Mouse (Mus musculus): ENCODE results near the gene Rasl11a.
"Not testable (repeated sequence)": the region's sequence is repeated elsewhere in the genome, so short reads cannot be mapped to it uniquely, and the experiment has no call there.

Gene Rasl11a

DNA sequence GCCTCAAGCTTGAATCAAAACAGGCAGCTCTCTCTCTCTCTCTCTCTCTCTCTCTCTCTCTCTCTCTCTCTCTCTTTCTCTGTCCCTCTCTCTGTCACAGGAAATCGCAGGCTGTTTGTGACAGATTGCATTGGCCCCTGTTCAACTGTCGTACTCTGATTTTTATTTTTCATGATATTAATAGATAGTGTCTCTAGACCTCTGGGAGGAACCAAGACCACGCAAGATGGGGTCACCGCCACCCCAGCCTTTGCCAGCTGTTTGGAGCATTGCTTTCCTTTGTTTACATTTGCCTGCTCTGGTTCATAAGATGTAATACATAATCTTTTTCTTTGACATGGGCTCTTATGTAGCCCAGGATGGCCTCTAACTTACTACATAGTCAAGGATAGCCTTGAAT is 2.9 kb upstream of the Rasl11a start:
- DNase-seq (ENCODE audit: extremely low spot score), result no peak

DNA sequence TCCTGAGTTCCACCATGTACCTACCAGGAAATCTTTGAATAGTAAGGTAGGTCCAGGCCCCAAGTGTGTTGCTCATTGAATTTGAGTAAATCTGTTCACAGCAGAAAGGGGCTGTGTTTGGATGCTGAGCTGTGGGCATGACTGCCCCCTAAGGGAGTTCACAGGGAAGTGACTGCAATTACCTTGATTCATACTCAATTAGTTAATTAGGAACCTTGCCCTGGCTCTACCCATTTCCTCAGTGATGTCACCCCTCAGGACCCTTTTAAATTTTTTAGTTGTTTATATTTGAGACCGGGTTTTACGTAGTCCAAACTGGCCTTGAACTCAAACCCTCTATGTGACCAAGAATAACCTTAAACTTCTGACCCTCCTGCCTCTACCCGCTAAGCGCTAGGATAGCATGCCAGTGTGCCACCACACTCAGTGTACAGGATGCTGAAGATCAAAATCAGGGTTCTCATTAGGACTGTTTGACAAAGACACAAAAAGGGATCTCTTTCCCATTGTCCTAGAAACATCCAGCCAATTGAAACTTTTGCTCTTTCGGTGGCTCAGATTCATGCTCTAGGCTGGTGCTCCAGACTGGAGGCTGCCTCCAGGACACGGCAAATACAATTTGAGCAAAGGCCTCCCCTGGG is 450 bp upstream of the Rasl11a start:
- no peak for DNase-seq (ENCODE audit: extremely low spot score)

- no peak for DNase-seq (ENCODE audit: extremely low spot score)
Measured at GRCm38 (mm10) chr5:146846489-146846888, 1.6 kb downstream of the Rasl11a start.

GRCm38 (mm10) chr5:146848936-146849582 is 4.2 kb downstream of the Rasl11a start:
- DNase-seq (ENCODE audit: extremely low spot score), result no peak

GRCm38 (mm10) chr5:146856106-146856505 is 11.2 kb downstream of the Rasl11a start:
- no peak for DNase-seq (ENCODE audit: extremely low spot score)

- no peak for DNase-seq (ENCODE audit: extremely low spot score)
Measured at GRCm38 (mm10) chr5:146857620-146858019, 12.7 kb downstream of the Rasl11a start.

DNA sequence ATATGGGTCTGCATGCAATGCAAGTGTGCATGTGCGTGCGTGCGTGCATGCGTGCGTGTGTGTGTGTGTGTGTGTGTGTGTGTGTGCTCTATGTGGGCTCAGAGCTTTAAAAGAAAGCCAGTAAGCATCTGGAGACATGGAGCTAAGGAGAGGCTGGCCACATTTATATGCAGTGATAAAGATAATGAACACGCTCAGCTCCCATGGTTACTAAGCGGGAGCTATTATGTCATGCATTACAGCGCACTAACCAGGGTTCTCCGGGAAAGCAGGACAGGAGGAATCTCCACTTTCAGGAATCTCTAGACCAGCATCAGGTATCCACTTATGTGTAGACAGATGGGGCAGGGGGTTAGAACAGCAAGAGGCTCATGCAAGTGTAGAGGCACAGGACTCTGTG is 13.9 kb downstream of the Rasl11a start:
- DNase-seq (ENCODE audit: extremely low spot score), result no peak

DNA sequence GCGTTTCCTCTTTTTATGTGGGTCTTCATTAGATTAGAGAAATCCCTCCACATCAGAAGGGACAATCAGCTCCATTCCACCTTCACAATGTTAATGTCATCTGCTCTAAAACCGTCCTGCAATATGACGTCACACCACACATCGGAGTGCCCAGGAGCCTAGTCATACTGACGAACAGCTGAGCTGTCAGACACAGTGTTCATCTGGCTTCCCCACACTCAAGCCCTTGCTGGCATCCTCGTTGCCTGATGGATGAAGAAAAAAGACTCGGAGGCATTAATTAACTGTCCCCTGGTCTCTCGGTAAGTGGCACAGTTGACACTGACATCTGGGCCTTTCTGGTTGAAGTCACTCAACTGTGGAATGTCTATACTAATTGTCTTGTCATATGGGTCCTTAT is 14.4 kb downstream of the Rasl11a start:
- no peak for DNase-seq (ENCODE audit: extremely low spot score)

DNA sequence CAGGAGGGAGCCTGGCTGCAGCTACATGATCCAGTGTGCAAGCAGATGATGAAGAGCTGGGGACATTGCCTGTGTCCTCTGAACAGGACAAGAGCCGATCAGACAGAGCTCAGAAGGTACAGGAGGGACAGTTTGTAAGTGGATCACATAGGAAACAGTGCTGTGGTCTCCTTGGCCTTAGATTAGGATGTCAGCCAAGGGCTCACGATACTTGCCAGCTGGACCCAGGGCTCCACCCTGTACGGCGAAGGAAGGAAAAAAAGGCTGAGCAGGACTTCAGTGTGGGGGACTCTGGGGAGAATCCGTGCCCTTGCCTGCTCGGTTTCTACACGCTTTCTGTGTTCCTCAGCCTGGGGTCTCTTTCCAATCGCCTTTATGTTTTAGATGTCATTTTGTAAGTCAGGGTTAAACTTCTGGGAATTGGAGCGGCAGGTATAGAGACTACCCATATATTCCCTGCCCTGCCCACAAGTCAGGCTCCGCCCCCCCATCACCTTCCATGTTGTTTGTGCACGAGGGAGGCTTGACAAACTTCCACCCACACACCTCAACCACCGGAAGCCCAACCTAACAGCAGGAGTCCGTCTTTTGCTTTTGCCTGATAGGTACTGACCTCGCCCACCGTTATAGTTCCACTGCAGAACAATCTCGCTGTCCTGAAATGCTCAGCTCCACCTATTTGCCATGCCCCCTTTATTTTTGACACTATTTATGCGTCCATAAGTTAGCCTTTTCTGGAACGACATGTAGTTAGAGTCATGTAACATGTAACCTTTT is 15.5 kb downstream of the Rasl11a start:
- DNase-seq (ENCODE audit: extremely low spot score), result no peak

DNA sequence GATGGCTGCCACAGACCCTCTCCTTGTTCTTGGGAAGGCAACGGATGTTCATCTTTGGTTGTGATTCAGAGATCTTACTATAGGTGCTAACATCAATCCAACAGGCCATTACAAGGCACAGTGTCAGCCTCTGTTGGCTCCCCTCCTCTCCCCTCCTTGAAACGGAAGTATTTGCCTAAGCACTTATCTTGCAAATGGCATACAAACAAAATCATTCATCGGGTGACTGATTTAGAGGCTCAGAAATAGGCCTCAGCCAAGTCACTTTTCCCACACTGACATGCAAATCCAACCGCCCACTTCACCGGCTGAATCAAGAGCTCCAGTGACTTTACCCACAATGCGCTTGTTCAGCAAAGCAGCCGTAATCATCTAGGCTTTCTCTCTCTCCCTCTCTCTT is 16.7 kb downstream of the Rasl11a start:
- no peak for DNase-seq (ENCODE audit: extremely low spot score)

- no peak for DNase-seq (ENCODE audit: extremely low spot score)
Measured at GRCm38 (mm10) chr5:146865511-146865910, 20.6 kb downstream of the Rasl11a start.

GRCm38 (mm10) chr5:146866277-146866676 is 21.4 kb downstream of the Rasl11a start:
- no peak for DNase-seq (ENCODE audit: extremely low spot score)

DNA sequence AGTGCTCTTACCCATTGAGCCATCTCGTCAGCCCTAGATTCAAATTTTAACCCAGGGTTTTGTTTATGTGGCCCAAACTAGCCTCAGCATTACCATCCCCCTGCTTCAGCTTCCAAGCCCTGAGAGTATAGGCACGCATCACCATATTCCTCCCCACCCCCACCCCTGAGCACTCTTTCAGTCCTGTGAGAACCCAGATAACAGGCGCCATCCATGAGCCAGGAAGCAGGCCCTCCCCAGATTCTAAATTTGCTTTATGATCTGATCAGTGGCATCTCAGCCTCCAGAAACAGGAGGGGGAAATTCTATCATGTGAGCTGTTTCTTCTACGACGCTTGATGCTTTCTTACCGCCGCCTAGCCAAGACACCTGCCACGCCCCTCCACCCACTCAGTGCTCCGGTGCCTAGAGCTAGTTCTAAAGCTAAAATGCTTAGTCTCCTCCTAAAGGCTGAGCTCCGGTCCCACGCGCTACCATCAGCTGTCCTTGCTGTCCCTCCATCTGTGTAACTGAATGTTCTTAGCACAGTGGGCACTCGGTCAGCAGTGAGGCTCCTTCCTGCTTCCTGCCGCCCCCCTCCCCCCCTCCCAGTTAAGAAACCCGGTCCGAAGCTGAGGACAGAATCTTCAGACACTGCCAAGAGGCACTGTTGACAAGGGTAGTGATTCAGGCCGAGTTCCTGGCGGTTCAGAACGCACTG is 22.5 kb downstream of the Rasl11a start:
- peak; percentile 32 for DNase-seq (ENCODE audit: extremely low spot score)

DNA sequence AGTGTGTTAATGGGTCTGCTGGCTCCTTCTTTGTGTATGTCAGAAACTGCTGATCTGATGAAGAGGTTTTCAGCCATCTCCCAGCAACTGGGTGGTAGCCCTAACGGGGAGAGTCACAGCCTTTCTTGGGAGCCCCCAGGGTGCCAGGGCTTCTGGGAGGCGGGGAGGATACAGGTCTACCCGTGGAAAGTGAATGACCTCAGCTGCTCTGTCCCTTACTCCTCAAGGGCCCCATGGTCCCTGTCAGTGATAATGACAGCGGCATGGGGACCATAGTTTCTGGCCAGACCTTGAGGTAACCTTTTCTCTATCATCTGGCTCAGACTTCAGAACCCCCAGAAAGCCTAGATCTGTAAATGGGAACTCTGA is 23.1 kb downstream of the Rasl11a start:
- DNase-seq (ENCODE audit: extremely low spot score), result peak; percentile 15

DNA sequence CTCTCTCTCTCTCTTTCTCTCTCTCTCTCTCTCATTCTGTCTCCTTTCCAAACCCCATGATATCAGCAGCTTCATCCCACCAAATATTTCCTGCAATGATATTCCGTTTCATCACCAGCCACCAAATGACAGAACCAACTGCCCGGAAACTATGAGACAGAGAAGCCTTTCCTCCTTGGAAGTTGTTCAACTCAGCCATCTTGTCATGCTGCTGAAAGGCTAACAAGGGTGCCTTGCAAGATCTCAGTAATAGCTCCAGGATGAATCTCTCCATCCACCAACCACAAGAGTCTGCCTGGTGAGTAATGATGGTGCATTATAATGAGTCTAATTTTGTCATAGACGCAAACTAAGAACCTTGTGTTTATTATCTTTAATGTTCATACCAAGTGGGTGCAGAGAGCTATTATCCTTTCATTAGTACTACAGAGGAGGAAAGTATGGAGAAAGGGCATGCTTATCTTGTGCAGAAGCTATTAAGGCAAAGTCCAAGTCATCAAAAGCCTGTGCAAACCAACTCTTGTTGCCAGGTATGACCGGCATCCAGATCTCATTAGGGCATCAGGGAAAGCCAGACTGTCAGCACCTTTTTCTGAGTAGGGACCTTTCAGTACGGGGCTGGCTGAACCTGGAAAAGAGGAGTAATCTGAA is 28.2 kb downstream of the Rasl11a start:
- DNase-seq (ENCODE audit: extremely low spot score), result no peak

- DNase-seq (ENCODE audit: extremely low spot score), result no peak
Measured at GRCm38 (mm10) chr5:146876024-146876423, 31.2 kb downstream of the Rasl11a start.

DNA sequence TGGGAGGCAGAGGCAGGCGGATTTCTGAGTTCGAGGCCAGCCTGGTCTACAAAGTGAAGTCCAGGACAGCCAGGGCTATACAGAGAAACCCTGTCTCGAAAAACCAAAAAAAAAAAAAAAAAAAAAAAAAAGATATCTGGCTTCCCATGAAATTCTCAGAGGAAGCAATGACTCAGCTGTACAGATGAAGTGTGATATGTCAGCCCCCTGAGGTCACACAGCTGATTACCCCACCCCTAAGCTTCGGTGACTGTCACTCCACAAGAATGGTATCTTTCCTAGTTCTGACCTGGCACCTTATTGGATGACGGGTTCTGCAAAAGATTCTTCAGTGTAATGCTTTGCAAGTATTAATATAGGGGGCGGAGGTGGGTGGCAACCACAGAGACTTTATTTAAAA is 33.0 kb downstream of the Rasl11a start:
- not testable (repeated sequence) for DNase-seq (ENCODE audit: extremely low spot score)

GRCm38 (mm10) chr5:146882261-146882660 is 37.4 kb downstream of the Rasl11a start:
- DNase-seq (ENCODE audit: extremely low spot score), result no peak

DNA sequence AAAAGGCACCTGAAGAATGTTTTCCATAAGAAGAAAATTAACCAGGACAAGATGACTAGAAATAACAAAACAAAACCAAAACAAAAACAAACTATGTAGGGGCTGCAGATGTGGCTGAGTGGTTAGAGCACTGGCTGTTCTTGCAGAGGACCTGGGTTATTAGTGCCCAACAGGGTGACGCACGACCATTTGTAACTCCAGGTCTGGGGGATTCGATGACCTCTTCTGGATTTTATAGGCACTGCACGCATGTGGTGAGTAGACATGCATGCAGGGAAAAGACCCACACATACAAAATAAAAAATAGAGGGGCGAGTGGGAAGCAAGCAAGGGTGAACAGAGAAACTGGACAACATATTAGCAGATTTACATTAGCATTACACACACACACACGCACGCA is 38.2 kb downstream of the Rasl11a start:
- DNase-seq (ENCODE audit: extremely low spot score), result no peak

- no peak for DNase-seq (ENCODE audit: extremely low spot score)
Measured at GRCm38 (mm10) chr5:146883486-146884272, 38.8 kb downstream of the Rasl11a start.

- DNase-seq (ENCODE audit: extremely low spot score), result peak; percentile 40
Measured at GRCm38 (mm10) chr5:146891127-146891526, 46.3 kb downstream of the Rasl11a start.

All from embryo, embryonic 9.5 days (tissue).